Mouse (Mus musculus): ENCODE data around the gene Arhgap17. TPM values are rescaled to one million over a fixed set of nuclear protein-coding genes. Genes with fewer than 3 reads are reported as not detected.

The Arhgap17 gene
- polyA plus RNA-seq, 1 experiment from 2014 or later: 23.4 TPM

GRCm38 (mm10) chr7:123311836-123312235, 57.9 kb downstream of the Arhgap17 start:
- no peaks in the 10 kb centered on the region for H3K4me1 ChIP-seq (replicated peaks; ENCODE audit: control insufficient read depth, insufficient read depth, low read length)
- H3K36me3 ChIP-seq (ENCODE audit: control insufficient read depth, insufficient read depth, low read length): peaks cover 18% of the 10 kb centered on the region
- no peak overlapping the region for H3K27ac ChIP-seq (ENCODE audit: low read length)
- ATAC-seq (ENCODE audit: low read depth): no peak
- 69% methylated on average over 5 of the region's 5 CpGs for WGBS
- H3K4me2 ChIP-seq (ENCODE audit: low read depth, low read length): no peak overlapping the region
- no peaks in the 10 kb centered on the region for H3K9me3 ChIP-seq (ENCODE audit: control insufficient read depth, low read length)
- no peak overlapping the region for H3K9ac ChIP-seq (ENCODE audit: low read length)
- H3K27me3 ChIP-seq (ENCODE audit: control insufficient read depth, insufficient read depth, low read depth, low read length): no peaks in the 10 kb centered on the region
- no peak overlapping the region for H3K4me3 ChIP-seq (ENCODE audit: low read length)

- no peak for ATAC-seq (ENCODE audit: low read depth)
- no peaks in the 10 kb centered on the region for H3K27me3 ChIP-seq (ENCODE audit: control insufficient read depth, insufficient read depth, low read depth, low read length)
- H3K9ac ChIP-seq (ENCODE audit: low read length): no peak overlapping the region
- H3K4me1 ChIP-seq (replicated peaks; ENCODE audit: control insufficient read depth, insufficient read depth, low read length): no peaks in the 10 kb centered on the region
- H3K9me3 ChIP-seq (ENCODE audit: control insufficient read depth, low read length): no peaks in the 10 kb centered on the region
- no peak overlapping the region for H3K4me3 ChIP-seq (ENCODE audit: low read length)
- WGBS: 90% methylated on average over 4 of the region's 4 CpGs
- peaks cover 17% of the 10 kb centered on the region for H3K36me3 ChIP-seq (ENCODE audit: control insufficient read depth, insufficient read depth, low read length)
- H3K27ac ChIP-seq (ENCODE audit: low read length): no peak overlapping the region
- no peak overlapping the region for H3K4me2 ChIP-seq (ENCODE audit: low read depth, low read length)
Measured at GRCm38 (mm10) chr7:123307887-123308558, 61.7 kb downstream of the Arhgap17 start.

- Histone ChIP-seq H3K27ac (ENCODE audit: low read length) (no peak overlapping the region), H3K9ac (ENCODE audit: low read length) (no peak overlapping the region), H3K4me1 (replicated peaks; ENCODE audit: control insufficient read depth, insufficient read depth, low read length) (no peaks in the 10 kb centered on the region), H3K4me3 (ENCODE audit: low read length) (no peak overlapping the region), H3K4me2 (ENCODE audit: low read depth, low read length) (no peak overlapping the region), H3K36me3 (ENCODE audit: control insufficient read depth, insufficient read depth, low read length) (peaks cover 18% of the 10 kb centered on the region), H3K27me3 (ENCODE audit: control insufficient read depth, insufficient read depth, low read depth, low read length) (no peaks in the 10 kb centered on the region), H3K9me3 (ENCODE audit: control insufficient read depth, low read length) (no peaks in the 10 kb centered on the region)
- no peak for ATAC-seq (ENCODE audit: low read depth)
- WGBS: 94% methylated on average over 8 of the region's 8 CpGs
Measured at GRCm38 (mm10) chr7:123307236-123307635, 62.5 kb downstream of the Arhgap17 start.

GRCm38 (mm10) chr7:123305397-123305796, 64.3 kb downstream of the Arhgap17 start:
- Histone ChIP-seq H3K4me1 (replicated peaks; ENCODE audit: control insufficient read depth, insufficient read depth, low read length) (no peaks in the 10 kb centered on the region), H3K4me3 (ENCODE audit: low read length) (no peak overlapping the region), H3K4me2 (ENCODE audit: low read depth, low read length) (no peak overlapping the region), H3K9ac (ENCODE audit: low read length) (no peak overlapping the region), H3K9me3 (ENCODE audit: control insufficient read depth, low read length) (no peaks in the 10 kb centered on the region), H3K27me3 (ENCODE audit: control insufficient read depth, insufficient read depth, low read depth, low read length) (no peaks in the 10 kb centered on the region), H3K27ac (ENCODE audit: low read length) (no peak overlapping the region), H3K36me3 (ENCODE audit: control insufficient read depth, insufficient read depth, low read length) (peaks cover 14% of the 10 kb centered on the region)
- WGBS: 90% methylated on average over 2 of the region's 2 CpGs
- no peak for ATAC-seq (ENCODE audit: low read depth)

- no peak overlapping the region for H3K27ac ChIP-seq (ENCODE audit: low read length)
- no peaks in the 10 kb centered on the region for H3K4me1 ChIP-seq (replicated peaks; ENCODE audit: control insufficient read depth, insufficient read depth, low read length)
- H3K9ac ChIP-seq (ENCODE audit: low read length): no peak overlapping the region
- no peak overlapping the region for H3K4me3 ChIP-seq (ENCODE audit: low read length)
- H3K27me3 ChIP-seq (ENCODE audit: control insufficient read depth, insufficient read depth, low read depth, low read length): no peaks in the 10 kb centered on the region
- no peak overlapping the region for H3K4me2 ChIP-seq (ENCODE audit: low read depth, low read length)
- ATAC-seq (ENCODE audit: low read depth): no peak
- WGBS: 69% methylated on average over 3 of the region's 3 CpGs
- no peaks in the 10 kb centered on the region for H3K9me3 ChIP-seq (ENCODE audit: control insufficient read depth, low read length)
- H3K36me3 ChIP-seq (ENCODE audit: control insufficient read depth, insufficient read depth, low read length): peaks cover 18% of the 10 kb centered on the region
Measured at GRCm38 (mm10) chr7:123300258-123300657, 69.5 kb downstream of the Arhgap17 start.

- H3K36me3 ChIP-seq (ENCODE audit: control insufficient read depth, insufficient read depth, low read length): peaks cover 16% of the 10 kb centered on the region
- H3K9me3 ChIP-seq (ENCODE audit: control insufficient read depth, low read length): no peaks in the 10 kb centered on the region
- no peaks in the 10 kb centered on the region for H3K27me3 ChIP-seq (ENCODE audit: control insufficient read depth, insufficient read depth, low read depth, low read length)
- 34% methylated on average over 3 of the region's 3 CpGs for WGBS
- ATAC-seq (ENCODE audit: low read depth): no peak
- H3K4me2 ChIP-seq (ENCODE audit: low read depth, low read length): no peak overlapping the region
- H3K27ac ChIP-seq (ENCODE audit: low read length): no peak overlapping the region
- H3K4me3 ChIP-seq (ENCODE audit: low read length): no peak overlapping the region
- no peak overlapping the region for H3K9ac ChIP-seq (ENCODE audit: low read length)
- no peaks in the 10 kb centered on the region for H3K4me1 ChIP-seq (replicated peaks; ENCODE audit: control insufficient read depth, insufficient read depth, low read length)
Measured at GRCm38 (mm10) chr7:123298225-123298624, 71.5 kb downstream of the Arhgap17 start.

GRCm38 (mm10) chr7:123296097-123296496, 73.6 kb downstream of the Arhgap17 start:
- no peaks in the 10 kb centered on the region for H3K4me1 ChIP-seq (replicated peaks; ENCODE audit: control insufficient read depth, insufficient read depth, low read length)
- no peaks in the 10 kb centered on the region for H3K9me3 ChIP-seq (ENCODE audit: control insufficient read depth, low read length)
- H3K36me3 ChIP-seq (ENCODE audit: control insufficient read depth, insufficient read depth, low read length): peaks cover 14% of the 10 kb centered on the region
- 89% methylated on average over 6 of the region's 6 CpGs for WGBS
- no peak overlapping the region for H3K9ac ChIP-seq (ENCODE audit: low read length)
- no peaks in the 10 kb centered on the region for H3K27me3 ChIP-seq (ENCODE audit: control insufficient read depth, insufficient read depth, low read depth, low read length)
- no peak for ATAC-seq (ENCODE audit: low read depth)
- H3K27ac ChIP-seq (ENCODE audit: low read length): no peak overlapping the region
- no peak overlapping the region for H3K4me2 ChIP-seq (ENCODE audit: low read depth, low read length)
- H3K4me3 ChIP-seq (ENCODE audit: low read length): no peak overlapping the region

- Histone ChIP-seq H3K9ac (ENCODE audit: low read length) (no peak overlapping the region), H3K4me1 (replicated peaks; ENCODE audit: control insufficient read depth, insufficient read depth, low read length) (no peaks in the 10 kb centered on the region), H3K4me3 (ENCODE audit: low read length) (no peak overlapping the region), H3K9me3 (ENCODE audit: control insufficient read depth, low read length) (no peaks in the 10 kb centered on the region), H3K27me3 (ENCODE audit: control insufficient read depth, insufficient read depth, low read depth, low read length) (no peaks in the 10 kb centered on the region), H3K4me2 (ENCODE audit: low read depth, low read length) (no peak overlapping the region), H3K36me3 (ENCODE audit: control insufficient read depth, insufficient read depth, low read length) (peaks cover 15% of the 10 kb centered on the region), H3K27ac (ENCODE audit: low read length) (no peak overlapping the region)
- WGBS: 89% methylated on average over 7 of the region's 7 CpGs
- ATAC-seq (ENCODE audit: low read depth): no peak
Measured at GRCm38 (mm10) chr7:123295423-123295822, 74.3 kb downstream of the Arhgap17 start.

- Histone ChIP-seq H3K9me3 (ENCODE audit: control insufficient read depth, low read length) (no peaks in the 10 kb centered on the region), H3K4me1 (replicated peaks; ENCODE audit: control insufficient read depth, insufficient read depth, low read length) (no peaks in the 10 kb centered on the region), H3K4me2 (ENCODE audit: low read depth, low read length) (no peak overlapping the region), H3K36me3 (ENCODE audit: control insufficient read depth, insufficient read depth, low read length) (peaks cover 17% of the 10 kb centered on the region), H3K27me3 (ENCODE audit: control insufficient read depth, insufficient read depth, low read depth, low read length) (no peaks in the 10 kb centered on the region), H3K4me3 (ENCODE audit: low read length) (no peak overlapping the region), H3K9ac (ENCODE audit: low read length) (no peak overlapping the region), H3K27ac (ENCODE audit: low read length) (no peak overlapping the region)
- 86% methylated on average over 7 of the region's 7 CpGs for WGBS
- ATAC-seq (ENCODE audit: low read depth): no peak
Measured at GRCm38 (mm10) chr7:123293898-123294297, 75.8 kb downstream of the Arhgap17 start.

GRCm38 (mm10) chr7:123291942-123292341, 77.8 kb downstream of the Arhgap17 start:
- H3K4me1 ChIP-seq (replicated peaks; ENCODE audit: control insufficient read depth, insufficient read depth, low read length): no peaks in the 10 kb centered on the region

More at GRCm38 (mm10) chr7:123291942-123292341, 77.8 kb downstream of the Arhgap17 start:
- Histone ChIP-seq H3K4me3 (ENCODE audit: low read length) (no peak overlapping the region), H3K36me3 (ENCODE audit: control insufficient read depth, insufficient read depth, low read length) (peaks cover 14% of the 10 kb centered on the region; the same call in 1 of the 2 replicates), H3K9ac (ENCODE audit: low read length) (no peak overlapping the region), H3K9me3 (ENCODE audit: control insufficient read depth, low read length) (no peaks in the 10 kb centered on the region), H3K27ac (ENCODE audit: low read length) (no peak overlapping the region), H3K27me3 (ENCODE audit: control insufficient read depth, insufficient read depth, low read depth, low read length) (no peaks in the 10 kb centered on the region), H3K4me2 (ENCODE audit: low read depth, low read length) (no peak overlapping the region)
- WGBS: 77% methylated on average over 8 of the region's 8 CpGs
- no peak for ATAC-seq (ENCODE audit: low read depth)

Data from lung, embryonic 16.5 days (tissue).